Mouse (Mus musculus): ENCODE results near the gene Bms1. TPM values are rescaled to one million over a fixed set of nuclear protein-coding genes. Genes with fewer than 3 reads are reported as not detected.

Gene Bms1
- polyA plus RNA-seq, 1 experiment from 2014 or later = 20.9 TPM

DNA sequence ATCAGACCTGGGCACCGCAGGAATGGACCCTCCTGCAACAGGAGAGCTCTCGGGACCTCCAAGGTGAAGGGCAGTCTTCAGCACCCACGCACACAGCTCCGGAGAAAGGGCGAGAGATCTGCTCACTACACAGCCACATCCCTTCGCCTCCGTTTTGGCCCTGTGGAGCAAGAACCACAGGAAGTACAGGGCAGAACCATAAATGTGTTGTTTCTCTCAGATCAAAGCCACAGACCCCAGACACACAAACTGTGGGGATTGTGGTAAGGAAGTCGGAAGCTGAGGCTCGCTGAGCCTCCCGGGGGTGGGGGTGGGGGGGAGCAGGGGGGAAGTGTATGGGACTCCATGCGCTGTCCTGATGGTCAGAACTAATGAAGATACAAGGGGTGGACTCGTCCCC is 68.9 kb downstream of the Bms1 start:
- ATAC-seq (ENCODE audit: low FRiP score, low read depth) = no peak
- Histone ChIP-seq H3K27ac (replicated peaks) (no peak overlapping the region), H3K27me3 (no peaks in the 10 kb centered on the region), H3K4me2 (no peak overlapping the region), H3K36me3 (no peaks in the 10 kb centered on the region), H3K4me3 (no peak overlapping the region), H3K9me3 (no peaks in the 10 kb centered on the region), H3K4me1 (replicated peaks) (no peaks in the 10 kb centered on the region), H3K9ac (no peak overlapping the region)
- 83% methylated on average over 12 of the region's 12 CpGs for WGBS

DNA sequence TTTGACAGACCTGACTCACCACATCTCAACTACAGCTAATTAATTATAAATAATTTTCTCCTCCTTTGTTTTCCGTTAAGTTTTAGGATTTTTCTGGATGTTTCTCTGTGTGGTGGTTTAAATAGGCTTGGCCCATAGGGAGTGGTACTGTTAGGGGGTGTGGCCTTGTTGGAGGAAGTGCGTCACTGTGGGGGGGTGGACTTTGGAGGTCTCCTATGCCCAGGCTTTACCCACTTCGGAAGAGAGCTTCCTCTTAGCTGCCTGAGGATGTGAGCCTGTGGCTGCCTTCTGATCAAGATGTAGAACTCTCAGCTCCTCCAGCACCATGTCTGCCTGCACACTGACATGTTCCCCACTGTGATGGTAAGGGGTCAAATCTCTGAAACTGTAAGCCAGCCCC is 71.1 kb downstream of the Bms1 start:
- ATAC-seq (ENCODE audit: low FRiP score, low read depth) = no peak
- Histone ChIP-seq H3K36me3 (no peaks in the 10 kb centered on the region), H3K27ac (replicated peaks) (no peak overlapping the region), H3K4me1 (replicated peaks) (no peaks in the 10 kb centered on the region), H3K9ac (no peak overlapping the region), H3K4me3 (no peak overlapping the region), H3K4me2 (no peak overlapping the region), H3K9me3 (no peaks in the 10 kb centered on the region), H3K27me3 (no peaks in the 10 kb centered on the region)
- 73% methylated on average over 3 of the region's 3 CpGs for WGBS

DNA sequence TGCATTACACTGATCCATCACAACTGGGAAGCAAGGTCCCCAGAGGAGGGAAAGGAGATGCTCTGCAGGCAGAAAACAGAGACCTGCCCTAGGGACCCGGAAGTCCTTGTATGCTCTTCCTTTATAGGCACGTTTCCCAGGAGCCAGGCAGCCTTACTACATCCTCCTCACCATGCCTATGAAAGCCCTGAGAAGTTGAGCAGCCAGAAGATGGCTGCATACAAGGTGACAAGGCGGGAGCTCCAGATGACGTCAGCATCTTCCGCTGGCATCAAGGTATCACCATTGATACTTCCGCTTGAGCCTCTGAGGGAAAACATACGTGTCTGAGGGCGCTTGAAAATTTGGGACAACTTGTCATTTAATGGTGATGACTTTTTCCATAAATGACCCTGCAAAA is 72.0 kb downstream of the Bms1 start:
- no peak for ATAC-seq (ENCODE audit: low FRiP score, low read depth)
- H3K4me1 ChIP-seq (replicated peaks) = no peaks in the 10 kb centered on the region
- WGBS = 93% methylated on average over 8 of the region's 8 CpGs
- no peaks in the 10 kb centered on the region for H3K9me3 ChIP-seq
- no peaks in the 10 kb centered on the region for H3K36me3 ChIP-seq
- H3K4me2 ChIP-seq = no peak overlapping the region
- no peak overlapping the region for H3K27ac ChIP-seq (replicated peaks)
- no peak overlapping the region for H3K4me3 ChIP-seq
- H3K27me3 ChIP-seq = no peaks in the 10 kb centered on the region
- no peak overlapping the region for H3K9ac ChIP-seq

DNA sequence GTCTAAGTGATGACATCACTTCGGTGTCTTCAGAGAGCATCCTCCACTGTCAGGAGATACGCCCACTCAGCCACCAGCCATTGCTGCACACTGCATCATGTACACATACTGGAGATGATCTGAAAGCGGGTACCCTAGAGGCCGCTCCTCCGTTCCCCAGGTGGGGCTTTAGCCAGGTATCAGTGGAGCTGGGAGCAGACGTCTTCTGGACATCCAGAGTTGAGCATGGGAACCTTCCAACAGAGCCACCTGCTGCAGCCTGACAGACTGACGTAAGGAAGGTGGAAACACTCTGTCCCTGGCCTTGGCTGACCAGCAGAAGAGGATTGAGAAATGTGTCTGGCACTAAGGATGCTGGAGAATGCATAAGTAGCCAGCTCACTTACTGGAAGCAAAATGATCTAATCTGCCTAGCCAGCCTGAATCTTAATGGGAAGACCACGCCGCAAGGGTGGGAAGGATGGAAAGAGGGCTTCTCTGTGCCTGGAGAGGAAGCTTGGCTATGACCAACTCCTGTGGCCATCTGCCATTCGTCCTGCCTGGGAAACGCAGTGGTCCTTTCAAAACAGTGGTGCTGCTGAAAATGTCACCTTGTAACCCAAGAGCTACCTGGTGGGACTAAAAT is 77.3 kb downstream of the Bms1 start:
- no peak overlapping the region for H3K4me2 ChIP-seq
- H3K36me3 ChIP-seq = no peaks in the 10 kb centered on the region
- H3K9me3 ChIP-seq = no peaks in the 10 kb centered on the region
- peaks cover 8% of the 10 kb centered on the region; the same call in 1 of the 2 replicates for H3K4me1 ChIP-seq (replicated peaks)
- WGBS = 86% methylated on average over 11 of the region's 11 CpGs
- no peak for ATAC-seq (ENCODE audit: low FRiP score, low read depth)
- H3K27ac ChIP-seq (replicated peaks) = no peak overlapping the region
- H3K27me3 ChIP-seq = no peaks in the 10 kb centered on the region
- H3K4me3 ChIP-seq = no peak overlapping the region
- H3K9ac ChIP-seq = no peak overlapping the region

DNA sequence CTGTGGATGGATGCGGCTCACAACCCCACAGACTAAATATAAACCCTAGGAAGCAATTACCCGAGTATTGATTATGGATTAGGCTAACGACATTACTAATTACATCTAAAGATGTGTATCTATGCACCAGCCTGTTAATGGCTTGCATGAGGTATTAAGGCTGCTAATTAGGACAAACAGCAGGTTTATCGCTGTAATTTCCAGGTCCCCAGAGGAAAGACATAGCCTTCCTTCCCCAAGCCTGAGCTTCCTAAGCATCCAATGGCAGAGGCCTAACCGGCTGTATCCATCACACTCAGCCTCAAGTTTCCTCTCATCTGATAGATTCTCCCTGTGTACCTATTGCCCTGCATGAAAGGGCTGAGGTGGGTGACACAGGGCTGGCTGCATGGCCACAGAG is 81.6 kb downstream of the Bms1 start:
- no peak overlapping the region for H3K4me3 ChIP-seq
- no peak for ATAC-seq (ENCODE audit: low FRiP score, low read depth)
- H3K27me3 ChIP-seq = no peaks in the 10 kb centered on the region
- H3K27ac ChIP-seq (replicated peaks) = no peak overlapping the region
- no peaks in the 10 kb centered on the region for H3K36me3 ChIP-seq
- WGBS = 74% methylated on average over 5 of the region's 5 CpGs
- no peak overlapping the region for H3K4me2 ChIP-seq
- H3K9me3 ChIP-seq = no peaks in the 10 kb centered on the region
- H3K4me1 ChIP-seq (replicated peaks) = peaks cover 24% of the 10 kb centered on the region
- no peak overlapping the region for H3K9ac ChIP-seq

DNA sequence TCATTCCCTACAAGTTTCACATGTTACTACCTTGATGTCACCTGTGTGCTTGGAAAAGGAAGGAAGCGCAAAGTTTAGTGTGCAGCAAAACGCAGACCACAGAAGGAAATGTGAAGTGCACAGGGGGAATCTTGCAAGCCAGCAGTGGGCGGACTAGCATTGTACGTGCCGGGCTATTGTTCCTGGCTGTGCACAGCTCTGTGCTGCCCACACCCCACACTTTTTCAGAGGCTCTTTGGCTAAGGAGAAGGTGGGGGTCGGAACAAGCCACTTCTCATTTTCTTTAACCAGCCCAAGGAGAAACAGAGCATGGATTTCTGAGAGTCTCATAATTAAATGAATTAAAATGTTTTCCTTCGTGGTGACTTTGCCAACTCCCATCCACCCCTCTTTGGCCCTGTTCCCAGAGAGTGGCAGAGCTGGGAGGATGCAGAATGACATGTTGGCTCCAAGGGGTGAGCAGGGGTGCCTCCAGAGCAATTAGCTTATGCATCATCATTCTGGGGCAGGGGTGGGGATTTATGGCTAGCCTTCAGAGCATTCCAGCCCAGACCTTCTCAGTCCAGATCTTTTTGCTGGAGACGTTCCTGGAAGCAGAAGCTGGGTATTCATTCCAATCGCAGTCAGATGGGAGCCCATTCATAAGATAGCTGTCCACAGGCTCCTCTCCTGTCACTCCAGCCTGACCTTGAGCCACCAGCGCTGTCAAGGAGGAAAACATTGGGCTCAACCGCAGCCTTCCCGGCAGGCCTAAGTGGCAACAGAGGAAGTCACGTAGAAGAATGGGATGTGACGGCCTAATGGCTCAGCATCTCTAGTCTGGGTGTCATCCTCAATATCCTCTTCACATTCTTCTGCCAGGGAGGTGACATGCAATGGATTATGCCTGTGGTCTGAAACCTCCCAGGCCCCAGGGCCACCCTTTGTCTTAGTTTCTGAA is 82.5 kb downstream of the Bms1 start:
- no peaks in the 10 kb centered on the region for H3K36me3 ChIP-seq
- ATAC-seq (ENCODE audit: low FRiP score, low read depth) = peak; percentile 48; the same call in 1 of the 2 replicates
- peaks cover 24% of the 10 kb centered on the region for H3K4me1 ChIP-seq (replicated peaks)
- no peaks in the 10 kb centered on the region for H3K27me3 ChIP-seq
- no peak overlapping the region for H3K4me3 ChIP-seq
- no peak overlapping the region for H3K4me2 ChIP-seq
- no peak overlapping the region for H3K27ac ChIP-seq (replicated peaks)
- no peaks in the 10 kb centered on the region for H3K9me3 ChIP-seq
- 60% methylated on average over 14 of the region's 14 CpGs for WGBS
- H3K9ac ChIP-seq = no peak overlapping the region

DNA sequence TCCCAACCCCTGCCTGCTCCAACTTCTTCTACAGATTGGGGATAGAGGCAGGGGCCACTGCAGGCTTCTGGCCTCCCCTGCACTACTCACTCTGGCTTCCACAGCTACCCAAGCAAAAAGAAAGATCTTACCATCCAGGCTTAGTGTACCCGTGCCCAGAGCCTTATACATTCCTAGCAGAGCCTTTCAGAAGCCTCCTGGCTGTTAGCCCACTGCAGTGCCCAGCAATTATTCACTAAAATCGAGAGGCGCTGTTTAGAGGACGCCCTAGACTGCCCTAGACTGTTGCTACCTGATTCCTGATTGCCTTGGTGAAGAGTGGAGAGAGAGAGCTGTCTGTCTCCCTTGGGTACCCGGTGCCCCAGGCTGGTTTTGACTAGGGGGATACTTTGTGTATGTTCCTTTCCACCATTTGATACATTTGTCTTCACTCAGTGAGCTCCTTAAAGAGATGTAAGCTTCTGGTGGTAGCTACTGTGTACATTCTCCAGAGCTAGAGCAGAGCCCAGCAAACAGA is 83.3 kb downstream of the Bms1 start:
- H3K27ac ChIP-seq (replicated peaks) = no peak overlapping the region
- H3K9me3 ChIP-seq = no peaks in the 10 kb centered on the region
- 67% methylated on average over 5 of the region's 5 CpGs for WGBS
- no peaks in the 10 kb centered on the region for H3K27me3 ChIP-seq
- H3K4me1 ChIP-seq (replicated peaks) = peaks cover 24% of the 10 kb centered on the region
- no peaks in the 10 kb centered on the region for H3K36me3 ChIP-seq
- no peak overlapping the region for H3K4me3 ChIP-seq
- no peak overlapping the region for H3K9ac ChIP-seq
- ATAC-seq (ENCODE audit: low FRiP score, low read depth) = peak; percentile 30; the same call in 1 of the 2 replicates
- H3K4me2 ChIP-seq = no peak overlapping the region

DNA sequence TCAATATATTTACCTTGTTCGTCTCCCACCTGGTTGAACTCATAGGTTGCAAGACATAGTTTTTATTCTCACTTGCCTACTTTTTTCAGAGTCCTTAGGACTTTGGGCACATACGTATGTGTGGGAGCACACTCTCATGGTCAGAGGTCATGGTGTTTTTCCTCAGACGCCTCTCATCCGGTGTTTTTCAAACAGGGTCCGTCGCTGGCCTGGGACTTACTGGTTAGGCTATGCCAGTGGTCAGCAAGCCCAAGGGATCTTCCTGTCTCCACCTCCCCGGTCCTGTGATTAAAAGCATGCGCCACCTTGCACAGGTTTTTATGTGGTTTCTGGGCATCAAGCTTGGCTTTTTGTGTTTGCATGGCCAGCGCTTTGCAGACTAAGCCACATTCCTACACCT is 85.4 kb downstream of the Bms1 start:
- WGBS = 90% methylated on average over 9 of the region's 9 CpGs

More for the DNA sequence above, 85.4 kb downstream of the Bms1 start:
- Histone ChIP-seq H3K4me2 (no peak overlapping the region), H3K27ac (replicated peaks) (no peak overlapping the region), H3K4me1 (replicated peaks) (peaks cover 24% of the 10 kb centered on the region), H3K9ac (no peak overlapping the region), H3K9me3 (no peaks in the 10 kb centered on the region), H3K4me3 (no peak overlapping the region), H3K27me3 (no peaks in the 10 kb centered on the region), H3K36me3 (no peaks in the 10 kb centered on the region)
- no peak for ATAC-seq (ENCODE audit: low FRiP score, low read depth)

Small RNAs within 50 kb of the gene (microRNA-seq; reads per million reads assigned to microRNA genes)
- not detected for gene Gm25953

Other genes starting within 250 kb of the Bms1 start
- gene Ret, start 221.8 kb downstream of the Bms1 start, polyA plus RNA-seq (2015; fragmentation: Nextera tagmentation; extraction: Ambion mirVana) = 16.8 and 17.7 TPM in 2 replicates
- 16.6 and 16.8 TPM in 2 replicates for gene Zfp248, start 36.1 kb upstream of the Bms1 start, polyA plus RNA-seq (2015; fragmentation: Nextera tagmentation; extraction: Ambion mirVana)
- gene Zfp9, start 59.8 kb upstream of the Bms1 start, polyA plus RNA-seq (2015; fragmentation: Nextera tagmentation; extraction: Ambion mirVana) = 11.1 and 12.0 TPM in 2 replicates
- 14.5 and 19.1 TPM in 2 replicates for gene Ankrd26, start 142.8 kb upstream of the Bms1 start, polyA plus RNA-seq (2015; fragmentation: Nextera tagmentation; extraction: Ambion mirVana)